Mouse (Mus musculus) retina, postnatal 1 day (tissue): ENCODE results near the gene Calhm2.
A peak's percentile ranks its signal among the peaks of the same experiment; 100 is the strongest.

Source experiments
- DNase-seq: peaks from one replicate; pipeline ENCODE4 v3.0.0-alpha.2; 2012

The Calhm2 gene

DNA sequence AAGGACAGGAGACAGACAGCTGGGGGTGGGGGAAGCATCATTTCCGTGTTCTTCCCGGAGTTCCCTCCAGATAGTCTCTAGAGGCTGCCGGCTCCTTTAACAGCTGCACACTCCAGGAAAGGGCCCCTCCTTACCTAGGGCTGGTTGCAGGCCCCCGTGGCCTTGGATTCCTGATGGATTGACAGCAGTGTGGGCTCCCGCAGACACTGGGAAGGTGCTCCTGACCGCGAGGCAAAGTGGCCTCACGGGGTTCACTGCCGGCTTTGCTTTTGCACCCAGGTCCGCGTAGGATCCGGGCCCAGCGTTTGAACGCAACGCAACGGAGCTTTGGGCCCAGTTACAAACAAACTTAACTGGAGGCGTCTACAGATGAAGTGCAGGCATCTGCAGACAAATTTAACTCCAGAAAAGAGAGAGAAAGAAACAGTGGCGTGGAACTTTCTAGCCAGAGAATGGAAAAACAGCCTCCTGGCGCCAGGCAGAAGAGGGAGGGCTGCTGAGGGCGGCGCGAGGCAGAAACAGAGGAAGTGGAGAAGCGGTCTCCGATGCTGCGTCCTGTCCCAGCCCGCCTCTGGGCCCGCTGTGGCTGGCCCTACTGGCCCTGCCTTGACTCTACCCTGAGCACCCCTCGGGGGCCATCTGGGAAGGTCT lies at the start of gene Calhm2:
TSS of gene Calhm2 (minus strand) at position 524 of the 651 bp plus-strand sequence.
- peak; percentile 29 for DNase-seq

DNA sequence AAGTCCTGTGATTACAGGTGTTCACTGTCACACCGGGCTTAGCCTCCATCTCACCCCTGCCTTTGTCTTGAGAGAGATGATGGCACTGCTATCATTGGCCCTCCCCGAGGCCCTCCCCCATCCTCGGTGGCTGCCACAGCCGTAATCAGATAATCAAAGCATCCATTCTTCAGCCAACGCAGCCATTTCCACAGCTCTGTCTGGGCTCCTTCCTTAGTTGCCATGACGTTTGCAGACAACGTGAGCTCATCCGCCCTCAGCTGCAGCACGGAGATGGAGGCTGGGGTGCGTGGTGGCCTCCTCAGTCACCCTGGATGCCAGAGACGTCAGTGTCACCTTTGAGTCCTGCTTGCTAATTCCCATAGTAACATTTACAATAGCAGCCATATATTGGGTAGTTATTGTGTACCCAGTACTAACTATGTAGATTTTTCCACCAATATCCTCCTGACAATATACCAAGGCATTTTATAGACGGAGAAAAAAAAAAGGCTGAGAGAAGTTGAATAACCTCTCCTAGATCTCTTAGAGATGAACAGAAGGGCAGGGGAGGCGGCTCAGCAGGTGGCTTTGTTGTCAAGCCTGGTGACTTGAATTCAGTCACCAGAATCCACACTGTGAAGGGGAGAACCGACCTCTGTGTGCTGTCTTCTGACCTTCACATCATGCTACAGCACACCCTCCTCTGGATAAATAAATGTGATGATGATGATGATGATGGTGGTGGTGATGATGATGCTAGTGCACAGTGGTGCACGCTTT lies 48.6 kb upstream of the Calhm2 start:
- no peak for DNase-seq

DNA sequence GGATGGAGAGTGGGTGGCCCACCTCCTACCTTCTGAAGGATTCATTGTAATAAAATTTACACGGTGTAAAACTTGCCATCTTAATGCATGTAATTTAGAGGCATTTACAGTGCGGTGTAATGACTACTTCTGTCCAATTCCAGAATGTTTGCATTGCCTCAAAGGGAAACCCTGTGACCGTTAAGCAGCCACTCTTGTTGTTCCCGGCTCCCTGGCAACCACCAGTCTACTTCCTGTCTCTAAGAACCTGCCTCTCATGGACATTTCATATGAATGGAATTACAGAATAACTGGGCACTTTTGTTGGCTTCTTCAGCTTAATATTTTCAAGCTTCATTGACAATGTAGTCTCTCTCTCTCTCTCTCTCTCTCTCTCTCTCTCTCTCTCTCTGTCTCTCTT lies 46.6 kb upstream of the Calhm2 start:
- no peak for DNase-seq

DNA sequence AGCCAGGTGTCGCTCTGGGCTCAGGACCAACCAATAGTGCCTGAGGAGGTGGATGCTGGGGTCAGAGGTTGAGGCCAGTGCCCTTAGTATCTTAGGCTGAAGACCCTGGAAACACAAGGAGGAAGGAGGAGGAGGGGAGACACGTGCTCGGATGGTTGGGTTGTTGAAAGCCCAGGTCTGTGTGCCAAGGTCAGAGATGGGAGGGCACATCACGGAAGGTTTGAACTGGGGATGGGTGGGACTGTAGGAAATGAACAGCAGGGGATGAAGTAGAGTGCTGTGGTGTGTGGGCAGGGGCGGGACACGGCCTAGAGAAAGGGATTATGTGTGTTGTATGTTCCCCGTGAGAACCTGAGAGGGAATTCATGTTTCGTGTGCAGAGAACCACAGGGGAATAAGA lies 46.1 kb upstream of the Calhm2 start:
- no peak for DNase-seq

DNA sequence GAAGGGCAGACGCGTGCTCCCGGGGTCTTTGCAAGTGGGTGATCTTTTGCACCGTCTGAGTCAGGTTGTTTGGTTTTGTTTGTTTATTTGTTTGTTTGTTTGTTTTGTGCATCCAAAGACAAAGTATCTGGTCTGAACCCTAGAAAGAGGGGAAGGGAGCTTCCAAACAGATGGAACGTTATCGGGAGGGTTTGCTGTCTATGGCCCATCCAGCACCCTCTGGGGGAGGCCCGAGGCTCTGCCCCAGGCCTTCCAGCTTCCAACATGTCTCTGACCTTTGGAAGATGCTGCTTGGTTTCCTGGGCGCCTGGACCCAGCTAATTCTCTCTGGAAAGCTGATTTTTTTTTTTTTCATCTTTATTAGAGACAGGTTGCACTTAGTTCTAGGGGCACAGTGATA lies 41.9 kb upstream of the Calhm2 start:
- DNase-seq = no peak

DNA sequence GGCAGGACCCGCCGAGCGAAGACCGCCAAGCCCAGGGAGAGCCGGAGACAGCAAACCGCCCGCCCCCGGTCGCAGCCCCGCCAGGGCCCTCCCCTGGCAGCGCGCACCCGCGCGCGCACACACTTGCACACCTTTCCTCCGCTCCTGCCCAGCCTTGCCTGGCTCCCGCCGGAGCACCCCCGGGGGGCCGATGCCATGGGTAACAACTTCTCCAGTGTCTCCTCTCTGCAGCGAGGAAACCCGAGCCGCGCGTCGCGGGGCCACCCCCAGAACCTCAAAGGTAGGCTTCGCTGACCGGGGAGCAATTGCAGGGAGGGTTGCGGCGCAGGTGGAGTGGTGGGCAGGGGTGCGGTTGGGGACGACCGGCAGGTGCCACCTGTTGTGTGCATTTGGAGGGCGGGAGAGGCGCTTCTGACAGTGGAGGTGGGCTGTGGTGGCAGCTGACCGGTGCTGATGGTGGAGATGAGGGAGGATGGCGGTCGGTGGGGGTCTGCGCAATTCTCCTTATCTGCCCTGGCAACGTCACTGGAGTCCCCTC lies 41.2 kb upstream of the Calhm2 start:
- DNase-seq = peak; percentile 55

DNA sequence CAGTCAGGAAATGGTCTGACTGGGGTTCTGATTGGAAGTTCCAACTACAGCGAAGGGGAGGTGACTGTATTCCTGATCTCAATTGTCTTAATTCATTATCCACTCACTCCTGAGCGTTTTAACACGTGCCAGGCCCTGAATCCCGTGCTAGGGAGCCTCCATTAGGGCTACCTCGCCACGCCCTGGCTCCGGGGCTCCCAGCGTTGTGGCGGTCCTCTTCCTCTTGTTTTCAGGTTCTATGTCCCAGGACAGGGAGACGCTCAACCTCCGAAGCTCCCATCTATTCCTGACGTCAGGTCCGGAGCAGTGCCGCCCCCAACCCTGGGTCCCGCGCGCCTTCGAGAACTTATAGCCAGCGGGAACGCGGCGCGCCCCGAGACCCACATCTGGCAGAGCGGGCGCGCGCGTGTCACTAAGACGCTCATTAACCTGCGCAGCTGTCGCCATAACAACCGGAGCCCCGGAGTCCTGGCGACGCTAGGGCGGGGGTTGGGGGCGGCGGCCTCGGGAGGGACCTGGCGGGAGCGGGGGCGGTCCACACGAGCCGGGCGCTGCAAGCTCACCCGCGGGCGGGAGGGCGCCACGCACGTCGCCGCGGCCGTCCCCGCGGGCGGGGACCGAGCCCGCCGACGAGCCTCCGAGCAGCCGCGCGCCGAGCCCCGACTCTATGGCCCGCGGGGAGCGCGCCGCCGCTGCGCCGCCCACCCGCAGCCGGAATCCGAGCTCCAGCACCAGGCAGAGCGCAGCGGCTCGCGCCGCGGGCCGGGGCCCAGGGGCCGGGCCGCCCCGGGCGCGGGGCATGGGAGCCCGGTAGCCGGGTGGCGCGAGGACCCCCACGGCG lies 40.6 kb upstream of the Calhm2 start, which contains the start of gene Neurl1a:
TSS of gene Neurl1a (plus strand) at position 390 of the 841 bp plus-strand sequence.
- DNase-seq = peak; percentile 87

DNA sequence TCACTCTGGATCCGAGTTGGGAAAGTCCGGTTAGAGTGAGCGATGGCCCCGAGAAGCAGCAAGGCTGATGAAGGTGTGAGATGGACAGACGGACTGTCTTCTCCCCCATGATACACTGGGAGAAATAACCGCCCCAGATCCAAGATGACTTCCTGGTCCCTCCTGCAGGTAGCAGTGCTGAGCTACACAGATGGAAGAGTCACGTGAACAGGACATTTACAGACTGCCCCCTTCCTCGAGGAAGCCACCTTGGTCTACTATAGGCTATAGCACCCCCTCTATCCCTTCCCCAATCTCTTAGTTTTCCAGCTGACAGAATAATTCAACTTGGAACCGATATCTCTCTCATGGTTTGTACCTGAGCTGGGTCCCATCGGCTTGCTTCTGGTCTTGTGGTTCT lies 39.9 kb upstream of the Calhm2 start:
- DNase-seq = peak; percentile 72

DNA sequence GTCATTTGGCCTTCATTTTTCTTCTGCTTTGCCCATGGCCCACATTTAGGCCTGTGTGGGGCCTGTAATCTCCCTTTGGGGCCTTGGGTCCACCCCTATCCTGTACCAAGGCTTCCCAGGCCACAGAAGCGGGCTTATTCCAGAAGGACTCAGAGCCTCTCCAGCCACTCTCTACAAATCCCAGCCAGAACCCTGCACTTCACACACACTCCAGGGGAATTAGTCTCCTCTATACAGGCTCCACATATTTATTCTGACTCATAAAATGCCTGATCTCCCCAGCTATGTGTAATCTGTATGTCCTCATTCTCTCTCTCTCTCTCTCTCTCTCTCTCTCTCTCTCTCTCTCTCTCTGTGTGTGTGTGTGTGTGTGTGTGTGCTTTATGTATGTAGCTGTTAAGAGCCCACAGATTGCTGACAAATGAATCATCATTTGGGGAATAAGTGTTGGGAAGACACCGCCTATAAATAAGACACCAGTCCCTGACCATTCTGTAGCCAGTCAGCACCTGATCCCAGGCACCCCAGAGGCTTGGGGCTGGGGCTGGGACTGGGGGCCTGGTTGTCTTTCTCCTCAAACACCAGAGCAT lies 38.9 kb upstream of the Calhm2 start:
- DNase-seq = no peak

DNA sequence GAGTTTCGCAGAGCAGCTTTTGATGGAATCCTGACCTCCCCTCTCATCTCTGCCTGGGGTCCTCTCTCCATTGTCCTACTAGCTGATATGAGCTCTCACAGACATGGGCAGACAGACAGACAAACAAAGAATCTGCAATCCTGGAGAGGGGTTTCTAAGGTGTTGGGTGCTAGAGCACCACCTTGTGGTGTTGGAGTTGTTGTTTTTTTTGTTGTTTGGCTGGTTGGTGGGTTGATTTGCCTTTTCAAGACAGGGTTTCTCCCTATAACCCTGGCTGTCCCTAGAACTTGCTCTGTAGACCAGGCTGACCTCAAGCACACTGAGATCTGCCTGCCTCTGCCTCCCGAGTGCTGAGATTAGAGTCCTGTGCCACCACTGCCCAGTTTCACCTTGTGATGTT lies 37.4 kb upstream of the Calhm2 start:
- DNase-seq = no peak

DNA sequence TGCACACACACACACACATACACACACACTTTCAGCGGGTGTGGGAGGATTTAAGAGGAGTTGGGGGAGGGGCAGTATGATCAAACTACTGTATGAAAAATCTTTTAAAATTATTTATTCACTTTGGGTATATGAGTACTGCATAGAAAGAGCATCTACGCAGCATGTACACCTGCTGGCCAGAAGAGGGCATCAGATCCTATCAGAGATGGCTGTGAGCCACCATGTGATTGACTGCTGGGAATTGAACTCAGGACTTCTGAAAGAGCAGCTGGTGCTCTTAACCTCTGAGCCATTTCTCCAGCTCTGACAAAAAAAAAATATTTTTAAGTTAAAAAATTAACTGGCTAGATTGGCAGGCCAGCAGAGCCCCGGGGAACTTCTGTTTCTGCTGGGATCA lies 36.4 kb upstream of the Calhm2 start:
- DNase-seq = peak; percentile 55

DNA sequence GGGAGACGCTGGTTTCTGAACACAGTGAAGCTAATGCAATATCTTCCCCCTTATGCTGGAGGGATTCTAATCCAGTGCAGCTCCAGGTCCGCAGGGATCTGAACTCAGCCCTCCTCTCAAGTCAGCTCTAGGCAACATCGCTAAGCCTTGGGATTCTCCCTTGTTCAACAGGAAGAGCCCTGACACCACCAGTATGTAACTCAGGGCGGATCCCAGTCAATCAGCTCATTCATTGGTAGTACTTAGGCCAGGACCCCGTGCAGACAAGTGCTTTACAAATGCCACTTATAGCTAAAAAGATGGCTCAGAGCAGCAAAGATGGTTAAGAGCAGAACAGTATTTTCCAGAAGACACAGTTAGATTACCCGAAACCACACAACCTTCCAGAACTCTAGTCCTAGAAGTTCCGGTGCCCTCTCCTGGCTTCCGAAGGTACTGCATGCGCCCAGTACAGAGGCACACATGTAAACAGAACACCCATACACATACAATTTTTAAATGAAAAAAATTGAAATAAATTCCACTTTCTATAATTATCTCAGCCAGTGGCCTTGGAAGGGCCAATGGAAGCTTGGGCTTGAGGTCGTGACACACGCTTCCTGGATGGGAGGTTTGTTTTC lies 30.8 kb upstream of the Calhm2 start:
- DNase-seq = peak; percentile 84

DNA sequence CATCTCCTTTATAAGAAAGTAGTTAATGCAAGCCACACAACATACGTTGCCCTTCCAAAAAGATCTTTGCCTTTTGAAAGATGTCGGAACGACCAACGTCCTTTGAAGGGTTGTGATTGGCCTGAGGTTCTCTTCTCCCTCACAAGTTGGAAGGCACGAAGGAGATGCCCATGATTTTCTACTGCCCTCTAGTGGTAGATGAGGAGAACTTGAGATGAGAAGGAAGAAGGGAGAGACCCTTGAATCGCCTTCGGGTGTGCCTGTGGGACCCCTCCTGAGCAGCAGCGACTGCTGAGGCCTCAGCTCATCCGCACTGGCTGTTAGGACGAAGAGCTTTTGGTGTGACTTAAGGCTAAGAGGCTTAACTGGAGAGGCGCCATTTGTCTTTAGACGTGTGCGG lies 30.1 kb upstream of the Calhm2 start:
- peak; percentile 91 for DNase-seq

DNA sequence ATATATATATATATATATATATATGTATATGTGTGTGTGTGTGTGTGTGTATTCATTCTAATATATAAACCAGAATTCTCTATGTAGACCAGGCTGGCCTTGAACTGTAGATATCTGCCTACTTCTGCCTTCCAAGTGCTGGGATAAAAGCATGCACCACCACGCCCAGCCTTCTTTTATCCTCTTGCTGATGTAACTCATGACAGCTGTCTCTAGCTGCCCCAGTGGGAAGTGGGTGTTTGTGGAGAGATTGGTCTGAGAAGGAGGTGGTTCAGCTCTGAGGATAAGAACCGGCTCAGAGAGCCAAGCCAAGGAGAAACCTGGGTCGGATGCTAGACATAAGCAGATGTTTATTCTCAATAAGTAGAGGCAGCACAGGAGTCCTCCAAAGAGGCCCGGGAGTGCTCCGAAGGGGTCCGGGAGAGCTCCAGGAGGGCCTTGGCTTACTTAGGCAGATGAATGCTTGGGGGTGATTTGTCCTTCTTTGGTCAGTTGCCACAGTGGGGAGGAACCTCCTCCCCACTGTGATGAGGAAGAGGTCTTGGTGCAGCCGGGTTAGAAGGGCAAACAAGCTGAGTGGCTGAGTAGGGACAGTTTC lies 29.6 kb upstream of the Calhm2 start:
- peak; percentile 34 for DNase-seq

DNA sequence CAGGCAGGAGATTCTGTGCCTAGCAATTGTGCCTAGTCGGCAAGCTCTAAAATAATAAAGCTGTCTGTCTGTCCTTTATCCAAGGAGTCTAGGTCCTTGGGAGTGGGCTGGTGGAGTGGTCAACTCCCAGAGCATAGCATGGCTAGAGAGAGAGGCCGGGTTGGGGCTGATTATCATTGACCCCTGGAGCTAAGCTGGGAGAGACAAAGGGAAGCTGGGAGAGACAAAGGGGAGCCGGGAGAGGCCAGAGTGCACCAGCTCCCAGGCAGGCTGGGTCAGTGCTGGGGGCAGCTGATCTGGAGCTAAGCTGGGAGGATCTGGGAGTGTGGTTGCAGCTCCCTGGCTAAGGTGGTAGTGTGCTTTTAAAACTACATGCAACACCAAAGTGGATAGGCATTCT lies 28.7 kb upstream of the Calhm2 start:
- peak; percentile 40 for DNase-seq

DNA sequence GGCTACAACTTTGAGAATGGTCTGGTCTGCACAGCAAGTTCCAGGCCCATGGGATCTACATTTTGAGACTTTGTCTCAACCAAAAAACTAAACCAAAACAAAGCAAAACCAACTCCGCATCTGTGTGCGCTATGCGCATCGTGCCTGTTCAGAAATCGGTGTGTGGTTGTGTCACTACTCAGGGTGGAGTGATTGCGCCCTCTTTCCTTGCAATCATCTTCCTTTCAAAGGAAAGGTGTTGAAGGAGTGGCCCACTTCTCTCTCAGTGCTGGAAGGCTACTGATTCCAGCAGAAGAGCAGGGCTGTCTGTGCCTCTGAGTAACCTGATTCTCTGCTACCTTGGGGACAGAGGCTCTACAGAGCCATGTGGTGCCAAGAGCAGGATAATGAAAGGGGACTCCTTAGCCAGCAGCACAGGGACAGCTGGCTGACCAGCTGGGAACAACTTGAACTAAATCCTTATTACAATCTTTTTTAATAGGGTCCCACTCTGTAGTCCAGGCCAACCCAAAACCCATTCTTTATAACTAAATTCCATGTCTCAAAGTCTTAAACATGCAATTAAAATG lies 25.2 kb upstream of the Calhm2 start:
- peak; percentile 44 for DNase-seq

DNA sequence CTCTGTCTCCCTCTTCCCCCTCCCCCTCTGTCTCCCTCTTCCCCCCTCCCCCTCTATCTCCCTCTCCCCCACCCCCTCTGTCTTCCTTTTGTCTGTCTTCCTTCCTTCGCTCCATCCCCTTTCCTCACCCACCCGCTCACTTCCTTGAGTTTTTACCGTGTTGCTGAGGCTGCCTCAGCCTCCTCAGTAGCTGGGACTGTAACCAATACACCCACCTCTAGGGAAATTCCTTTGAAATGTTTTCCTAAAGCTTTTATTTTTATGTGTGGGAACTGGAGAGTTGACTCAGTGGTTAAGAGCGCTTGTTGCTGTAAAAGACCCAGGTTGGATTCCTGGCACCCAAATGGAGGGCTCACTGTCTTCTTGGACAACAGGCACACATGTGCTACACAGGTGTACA lies 23.6 kb upstream of the Calhm2 start:
- no peak for DNase-seq

DNA sequence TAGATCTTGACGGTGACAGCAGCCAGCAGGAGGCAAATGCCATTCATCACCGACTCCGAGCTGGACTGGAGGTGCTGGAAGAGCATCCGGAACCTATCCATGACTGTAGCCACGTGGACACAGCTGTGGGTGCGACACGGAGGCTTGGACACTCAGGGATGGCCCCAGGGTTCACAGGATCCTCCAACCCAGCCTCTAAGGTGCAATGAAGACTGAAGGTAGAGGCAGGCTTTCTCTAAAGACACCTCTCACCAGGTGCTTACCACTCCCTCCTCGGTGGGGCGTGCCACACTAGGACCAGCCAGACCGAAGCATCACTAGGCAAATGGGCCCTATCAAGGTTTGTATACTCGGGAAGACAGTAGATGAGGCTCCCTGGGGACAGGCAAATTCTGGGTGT lies 19.6 kb upstream of the Calhm2 start, which contains the start of gene Calhm3:
TSS of gene Calhm3 (minus strand) at position 101 of the 400 bp plus-strand sequence.
- no peak for DNase-seq

DNA sequence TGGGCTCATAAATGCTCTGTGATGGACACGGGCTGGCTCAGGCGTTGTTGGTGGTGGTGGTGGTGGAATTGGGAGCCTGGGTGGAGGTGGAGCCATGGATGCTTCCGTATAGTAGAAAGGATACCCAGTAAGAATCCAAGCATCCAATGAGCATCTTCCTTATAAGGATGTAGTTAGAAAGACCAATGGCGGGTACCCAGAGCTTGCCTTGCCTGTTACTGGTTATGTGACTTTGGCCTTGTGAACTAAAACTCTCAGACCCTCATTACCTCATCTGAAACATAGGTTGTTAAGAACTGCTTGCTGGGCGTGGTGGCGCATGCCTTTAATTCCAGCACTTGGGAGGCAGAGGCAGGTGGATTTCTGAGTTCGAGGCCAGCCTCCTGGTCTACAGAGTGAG lies 15.7 kb upstream of the Calhm2 start:
- DNase-seq = no peak

DNA sequence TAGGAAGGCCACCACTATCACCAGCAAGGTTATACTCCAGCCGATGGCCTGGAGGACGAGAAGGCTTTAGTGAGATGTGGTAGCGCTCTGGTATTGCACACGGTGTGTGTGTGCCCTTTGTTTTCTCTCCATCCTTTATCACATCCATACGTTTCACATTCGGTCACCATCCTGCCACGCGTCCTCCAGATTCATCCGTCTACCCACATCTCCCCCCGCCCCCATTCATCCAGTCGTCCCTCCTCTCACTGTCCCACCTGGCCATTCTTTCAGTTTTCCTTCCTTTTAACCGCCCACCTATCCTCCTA lies 13.9 kb upstream of the Calhm2 start:
- DNase-seq = no peak

DNA sequence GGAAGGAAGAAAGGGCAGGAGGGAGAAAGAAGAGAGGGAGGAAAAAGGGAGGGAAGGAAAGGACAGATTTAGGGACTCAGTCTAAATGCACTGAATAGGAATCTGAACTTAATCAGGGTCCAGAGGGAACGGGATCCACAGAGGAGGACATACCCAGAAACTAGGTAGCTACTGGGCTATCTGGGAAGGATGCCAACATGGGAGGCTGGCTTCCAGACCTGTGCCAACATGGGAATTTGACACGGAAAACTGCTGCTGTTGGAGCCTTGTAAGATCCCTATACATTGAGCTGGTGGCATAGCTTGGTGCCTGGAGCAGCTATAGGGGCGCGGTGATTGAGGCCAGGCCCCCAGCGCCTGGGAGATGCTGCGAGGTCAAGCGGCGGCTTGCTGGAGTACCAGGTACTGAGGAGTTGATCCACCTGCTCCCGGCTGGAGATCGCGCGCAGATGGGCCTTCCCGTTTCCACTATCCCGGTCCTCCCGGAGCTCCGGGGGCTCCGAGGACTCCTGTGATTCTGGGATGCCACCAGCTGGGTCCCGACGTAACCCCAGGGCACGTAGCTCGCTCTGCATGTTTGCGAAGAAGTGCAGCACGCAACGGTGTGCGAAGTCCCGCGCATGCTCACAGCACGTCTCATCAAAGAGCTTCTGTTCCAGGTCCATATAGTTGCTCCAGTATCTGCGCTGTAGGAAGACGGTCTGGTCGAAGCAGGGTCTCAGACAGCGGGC lies 13.4 kb upstream of the Calhm2 start:
- peak; percentile 60 for DNase-seq
